Mouse (Mus musculus) embryo, embryonic 11 days (tissue): Measurements from ENCODE around the gene Apc2.
A peak's percentile ranks its signal among the peaks of the same experiment; 100 is the strongest.

Experiments
- DNase-seq: peaks from one replicate; pipeline ENCODE4 v3.0.0-alpha.2; 2015

Apc2 gene

GRCm38 (mm10) chr10:80348244-80348781, 52.5 kb downstream of the Apc2 start, which contains the start of gene Adamtsl5:
Gene Adamtsl5 (minus strand): TSS chr10:80348412.
- DNase-seq, result peak; percentile 82

GRCm38 (mm10) chr10:80348981-80349380, 53.2 kb downstream of the Apc2 start:
- DNase-seq, result no peak

GRCm38 (mm10) chr10:80350292-80350691, 54.5 kb downstream of the Apc2 start:
- DNase-seq, result peak; percentile 86

GRCm38 (mm10) chr10:80351896-80352295, 56.1 kb downstream of the Apc2 start:
- no peak for DNase-seq

- DNase-seq, result no peak
These were observed 57.0 kb downstream of the Apc2 start for GRCm38 (mm10) chr10:80352727-80353126.

GRCm38 (mm10) chr10:80355431-80355830, 59.7 kb downstream of the Apc2 start:
- no peak for DNase-seq

GRCm38 (mm10) chr10:80356001-80356682, 60.4 kb downstream of the Apc2 start, which contains the start of gene Plk5:
Gene Plk5 (plus strand): TSS chr10:80356459.
- DNase-seq, result peak; percentile 35

- DNase-seq, result no peak
These were observed 61.0 kb downstream of the Apc2 start for GRCm38 (mm10) chr10:80356737-80357136.

GRCm38 (mm10) chr10:80357336-80357735, 61.6 kb downstream of the Apc2 start:
- DNase-seq, result no peak

- peak; percentile 37 for DNase-seq
These were observed 62.3 kb downstream of the Apc2 start for GRCm38 (mm10) chr10:80357994-80358639.

- no peak for DNase-seq
These were observed 68.0 kb downstream of the Apc2 start for GRCm38 (mm10) chr10:80363734-80364133.

GRCm38 (mm10) chr10:80365736-80366135, 70.0 kb downstream of the Apc2 start:
- no peak for DNase-seq
